Mouse (Mus musculus): ENCODE results near the gene Cenpf. TPM values are rescaled to one million over a fixed set of nuclear protein-coding genes. Genes with fewer than 3 reads are reported as not detected.

Gene Cenpf
- polyA plus RNA-seq, 1 experiment from 2014 or later, result 64.0 TPM

GRCm38 (mm10) chr1:189715915-189716797 is 28.3 kb upstream of the Cenpf start:
- Histone ChIP-seq H3K4me2 (replicated peaks) (no peak overlapping the region), H3K4me1 (peaks cover 11% of the 10 kb centered on the region), H3K9me3 (replicated peaks) (no peaks in the 10 kb centered on the region), H3K36me3 (no peaks in the 10 kb centered on the region), H3K4me3 (replicated peaks) (no peak overlapping the region), H3K27ac (replicated peaks) (no peak overlapping the region), H3K27me3 (no peaks in the 10 kb centered on the region), H3K9ac (no peak overlapping the region)
- 29% methylated on average over 19 of the region's 19 CpGs for WGBS
- 0 out of 2 replicates have a peak, but pooled peaks have one; percentile 29 for ATAC-seq (ENCODE audit: insufficient number of reproducible peaks, low FRiP score, low TSS enrichment, low read depth)

DNA sequence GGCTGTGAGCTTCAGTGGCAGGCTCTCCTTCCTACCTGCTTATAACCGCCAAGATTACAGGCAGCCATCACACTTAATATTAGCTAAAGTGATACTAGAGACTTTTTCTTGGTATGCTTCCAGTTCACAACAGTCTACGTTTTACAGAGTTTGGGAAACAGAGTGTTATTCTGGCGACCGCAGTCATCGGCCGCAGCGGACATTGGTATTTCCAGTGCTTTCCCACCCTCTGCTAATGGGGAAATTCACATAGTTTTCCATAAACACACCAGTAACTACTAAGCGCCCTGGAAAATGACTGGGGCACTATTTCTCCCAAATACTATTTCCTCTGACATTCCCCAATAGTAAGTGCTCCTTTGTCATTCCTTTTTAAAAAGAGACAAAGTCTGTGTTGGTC is 21.1 kb upstream of the Cenpf start:
- no peak overlapping the region for H3K4me2 ChIP-seq (replicated peaks)
- no peak for ATAC-seq (ENCODE audit: insufficient number of reproducible peaks, low FRiP score, low TSS enrichment, low read depth)
- peak overlapping the region; percentile 51; the same call in 1 of the 2 replicates for H3K27ac ChIP-seq (replicated peaks)

DNA sequence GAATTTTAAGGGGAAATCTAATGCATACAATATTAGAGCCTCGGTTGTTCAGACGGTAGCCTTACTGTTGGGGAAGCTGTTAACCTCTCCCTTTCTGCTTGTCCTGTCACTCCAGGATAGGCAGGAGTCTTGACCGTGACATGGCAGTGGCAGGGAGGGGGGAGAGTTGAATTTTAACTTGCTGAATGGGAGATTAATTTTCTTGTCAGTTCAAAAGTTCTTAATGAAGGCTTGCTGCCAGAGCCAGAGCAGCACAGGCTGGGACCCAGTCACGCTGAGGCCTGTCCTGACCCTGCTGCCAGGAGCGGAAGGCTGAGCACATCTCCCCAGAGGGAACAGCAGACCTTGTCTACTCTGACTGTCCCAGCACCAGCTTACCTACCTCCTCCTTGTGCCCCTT is 19.5 kb upstream of the Cenpf start:
- Histone ChIP-seq H3K4me2 (replicated peaks) (no peak overlapping the region), H3K4me1 (peaks cover 40% of the 10 kb centered on the region), H3K9me3 (replicated peaks) (no peaks in the 10 kb centered on the region), H3K27me3 (no peaks in the 10 kb centered on the region), H3K27ac (replicated peaks) (peak overlapping the region; percentile 44; the same call in 1 of the 2 replicates), H3K36me3 (no peaks in the 10 kb centered on the region), H3K4me3 (replicated peaks) (no peak overlapping the region), H3K9ac (no peak overlapping the region)
- 27% methylated on average over 5 of the region's 5 CpGs for WGBS
- no peak for ATAC-seq (ENCODE audit: insufficient number of reproducible peaks, low FRiP score, low TSS enrichment, low read depth)

More for the DNA sequence above, 21.1 kb upstream of the Cenpf start:
- WGBS, result 71% methylated on average over 8 of the region's 8 CpGs
- Histone ChIP-seq H3K4me3 (replicated peaks) (no peak overlapping the region), H3K4me1 (peaks cover 29% of the 10 kb centered on the region), H3K9ac (no peak overlapping the region), H3K36me3 (no peaks in the 10 kb centered on the region), H3K9me3 (replicated peaks) (no peaks in the 10 kb centered on the region), H3K27me3 (no peaks in the 10 kb centered on the region)

DNA sequence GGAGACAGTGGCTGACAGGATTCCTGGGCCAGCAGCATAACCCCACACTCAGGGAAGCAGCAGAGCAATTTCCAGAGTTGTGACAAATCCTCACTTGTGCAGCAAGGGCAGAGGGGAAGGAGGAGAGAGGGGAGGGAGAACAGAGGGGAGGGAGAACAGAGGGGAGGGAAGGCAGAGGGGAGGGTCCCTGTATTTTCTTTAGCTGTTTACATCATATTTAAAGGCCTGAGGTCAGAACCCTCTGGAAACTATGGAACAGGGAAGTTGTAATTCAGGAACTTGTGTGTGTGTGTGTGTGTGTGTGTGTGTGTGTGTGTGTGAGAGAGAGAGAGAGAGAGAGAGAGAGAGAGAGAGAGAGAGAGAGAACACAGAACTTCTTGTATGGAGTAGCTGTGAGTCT is 19.1 kb upstream of the Cenpf start:
- Histone ChIP-seq H3K9ac (no peak overlapping the region), H3K27ac (replicated peaks) (peak overlapping the region; percentile 44; the same call in 1 of the 2 replicates), H3K4me1 (peaks cover 42% of the 10 kb centered on the region), H3K9me3 (replicated peaks) (no peaks in the 10 kb centered on the region), H3K27me3 (no peaks in the 10 kb centered on the region), H3K4me2 (replicated peaks) (no peak overlapping the region), H3K4me3 (replicated peaks) (no peak overlapping the region), H3K36me3 (no peaks in the 10 kb centered on the region)
- no peak for ATAC-seq (ENCODE audit: insufficient number of reproducible peaks, low FRiP score, low TSS enrichment, low read depth)

DNA sequence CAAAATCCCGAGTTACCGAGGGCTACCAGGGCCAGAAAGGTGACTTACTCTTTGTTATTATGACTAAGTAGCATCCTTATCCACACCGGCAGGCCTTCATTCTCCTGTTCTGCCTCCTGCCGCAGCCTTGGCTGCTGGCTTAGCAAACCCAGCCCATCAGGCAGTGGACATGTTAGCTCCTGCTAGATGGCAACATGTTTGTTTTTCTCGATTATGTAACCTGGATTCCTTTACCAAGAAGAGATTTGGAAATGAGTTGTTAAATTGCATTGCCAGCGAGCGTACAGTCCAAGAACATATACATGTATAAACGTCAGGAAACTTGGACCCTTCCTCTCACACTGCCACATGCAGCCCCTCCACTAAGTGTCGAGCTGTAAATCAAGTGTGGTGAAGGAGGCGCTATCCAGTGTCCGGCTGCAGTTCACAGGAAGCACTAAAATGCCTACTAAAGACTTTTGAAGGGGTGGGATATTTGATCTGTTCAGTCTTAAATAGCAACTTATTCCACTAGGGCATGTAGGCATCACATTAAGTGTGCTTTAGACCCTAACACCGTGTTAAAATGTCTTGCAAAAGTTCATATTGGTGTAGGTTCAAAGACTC is 18.3 kb upstream of the Cenpf start:
- WGBS, result 59% methylated on average over 12 of the region's 12 CpGs
- H3K4me1 ChIP-seq, result peaks cover 49% of the 10 kb centered on the region

DNA sequence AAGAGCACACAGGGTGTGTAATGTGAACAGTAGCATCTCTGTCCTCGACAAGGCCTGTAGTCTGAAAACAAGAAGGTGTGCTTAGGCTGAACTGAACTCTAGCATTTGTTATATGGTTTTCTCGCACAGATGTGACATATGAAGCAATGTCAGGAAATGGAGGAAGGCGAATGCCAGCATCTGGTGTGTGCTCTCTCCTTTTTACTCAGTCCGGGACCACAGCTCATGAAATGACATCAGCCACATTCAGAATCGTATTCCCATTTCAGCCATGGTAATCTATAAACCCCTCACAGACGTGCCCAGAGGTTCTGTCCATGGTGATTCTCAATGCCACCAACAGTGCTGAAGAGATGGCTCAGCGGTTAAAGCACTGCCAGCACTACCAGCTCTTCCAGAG is 15.7 kb upstream of the Cenpf start:
- peaks cover 45% of the 10 kb centered on the region for H3K4me1 ChIP-seq
- H3K9ac ChIP-seq, result no peak overlapping the region
- no peaks in the 10 kb centered on the region for H3K36me3 ChIP-seq
- H3K4me3 ChIP-seq (replicated peaks), result no peak overlapping the region
- no peaks in the 10 kb centered on the region for H3K27me3 ChIP-seq
- 50% methylated on average over 7 of the region's 7 CpGs for WGBS
- ATAC-seq (ENCODE audit: insufficient number of reproducible peaks, low FRiP score, low TSS enrichment, low read depth), result no peak
- H3K27ac ChIP-seq (replicated peaks), result no peak overlapping the region
- H3K9me3 ChIP-seq (replicated peaks), result no peaks in the 10 kb centered on the region
- no peak overlapping the region for H3K4me2 ChIP-seq (replicated peaks)

More for the DNA sequence above, 18.3 kb upstream of the Cenpf start:
- ATAC-seq (ENCODE audit: insufficient number of reproducible peaks, low FRiP score, low TSS enrichment, low read depth), result no peak
- H3K4me3 ChIP-seq (replicated peaks), result no peak overlapping the region
- H3K9me3 ChIP-seq (replicated peaks), result no peaks in the 10 kb centered on the region
- no peaks in the 10 kb centered on the region for H3K36me3 ChIP-seq
- H3K4me2 ChIP-seq (replicated peaks), result no peak overlapping the region
- H3K9ac ChIP-seq, result no peak overlapping the region
- H3K27me3 ChIP-seq, result no peaks in the 10 kb centered on the region
- peak overlapping the region; percentile 63 for H3K27ac ChIP-seq (replicated peaks)

DNA sequence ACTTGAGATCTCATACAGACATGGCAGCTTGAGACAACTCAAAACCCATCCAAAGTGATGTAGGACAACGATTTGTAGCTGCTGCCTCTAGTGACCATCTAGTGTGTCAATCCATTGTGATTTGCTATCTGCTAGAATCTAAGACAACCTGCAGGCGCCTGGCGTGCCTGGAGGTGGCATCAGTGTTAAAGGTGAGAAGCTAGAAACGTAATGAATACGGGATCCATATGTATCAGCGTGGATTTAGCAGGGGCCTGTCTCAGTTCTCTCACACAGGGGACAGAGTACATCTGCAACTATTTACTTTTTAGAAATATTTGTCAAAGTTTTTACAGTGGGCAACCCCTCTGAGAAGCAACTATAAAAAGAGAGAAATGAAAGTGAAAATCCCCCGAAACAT is 15.3 kb upstream of the Cenpf start:
- Histone ChIP-seq H3K4me3 (replicated peaks) (no peak overlapping the region), H3K27me3 (no peaks in the 10 kb centered on the region), H3K9me3 (replicated peaks) (no peaks in the 10 kb centered on the region), H3K9ac (no peak overlapping the region), H3K36me3 (no peaks in the 10 kb centered on the region), H3K4me1 (peaks cover 45% of the 10 kb centered on the region), H3K27ac (replicated peaks) (no peak overlapping the region), H3K4me2 (replicated peaks) (no peak overlapping the region)
- 27% methylated on average over 7 of the region's 7 CpGs for WGBS
- no peak for ATAC-seq (ENCODE audit: insufficient number of reproducible peaks, low FRiP score, low TSS enrichment, low read depth)

DNA sequence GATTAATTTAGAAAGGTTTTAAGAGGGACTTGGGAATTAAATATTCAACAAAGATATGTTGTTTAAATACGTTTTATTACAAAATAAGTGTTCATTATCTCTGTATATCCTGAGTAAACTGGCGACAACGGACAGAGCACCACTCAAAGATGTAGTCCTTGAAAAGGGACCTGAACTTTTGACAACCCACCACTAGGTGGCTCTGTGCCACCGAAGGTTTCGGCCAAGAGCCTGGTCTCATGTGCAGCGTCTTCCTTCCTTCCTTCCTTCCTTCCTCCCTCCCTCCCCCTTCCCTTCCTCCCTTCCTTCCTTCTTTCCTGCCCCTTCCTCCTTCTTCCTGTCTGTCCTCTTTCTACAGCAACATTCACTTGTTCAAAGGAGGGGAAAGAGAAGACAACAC is 13.1 kb upstream of the Cenpf start:
- WGBS, result 3% methylated on average over 6 of the region's 6 CpGs
- Histone ChIP-seq H3K27me3 (no peaks in the 10 kb centered on the region), H3K4me1 (peaks cover 25% of the 10 kb centered on the region), H3K4me2 (replicated peaks) (no peak overlapping the region), H3K9ac (no peak overlapping the region), H3K9me3 (replicated peaks) (no peaks in the 10 kb centered on the region), H3K4me3 (replicated peaks) (no peak overlapping the region), H3K36me3 (no peaks in the 10 kb centered on the region), H3K27ac (replicated peaks) (0 out of 2 replicates have a peak overlapping the region, but pooled peaks have one; percentile 19)
- 0 out of 2 replicates have a peak, but pooled peaks have one; percentile 67 for ATAC-seq (ENCODE audit: insufficient number of reproducible peaks, low FRiP score, low TSS enrichment, low read depth)

- Histone ChIP-seq H3K4me2 (replicated peaks) (no peak overlapping the region), H3K27me3 (no peaks in the 10 kb centered on the region), H3K4me1 (peaks cover 20% of the 10 kb centered on the region; the same call in 1 of the 2 replicates), H3K27ac (replicated peaks) (no peak overlapping the region), H3K9ac (no peak overlapping the region), H3K4me3 (replicated peaks) (no peak overlapping the region), H3K9me3 (replicated peaks) (no peaks in the 10 kb centered on the region), H3K36me3 (no peaks in the 10 kb centered on the region)
- 79% methylated on average over 6 of the region's 6 CpGs for WGBS
- ATAC-seq (ENCODE audit: insufficient number of reproducible peaks, low FRiP score, low TSS enrichment, low read depth), result no peak
Measured at GRCm38 (mm10) chr1:189700186-189700585, 12.3 kb upstream of the Cenpf start.

- 69% methylated on average over 4 of the region's 4 CpGs for WGBS
- H3K4me2 ChIP-seq (replicated peaks), result no peak overlapping the region
- H3K27me3 ChIP-seq, result no peaks in the 10 kb centered on the region
- H3K4me3 ChIP-seq (replicated peaks), result no peak overlapping the region
- no peaks in the 10 kb centered on the region for H3K36me3 ChIP-seq
- no peak overlapping the region for H3K9ac ChIP-seq
- H3K9me3 ChIP-seq (replicated peaks), result no peaks in the 10 kb centered on the region
- peaks cover 19% of the 10 kb centered on the region; the same call in 1 of the 2 replicates for H3K4me1 ChIP-seq
- no peak for ATAC-seq (ENCODE audit: insufficient number of reproducible peaks, low FRiP score, low TSS enrichment, low read depth)
- no peak overlapping the region for H3K27ac ChIP-seq (replicated peaks)
Measured at GRCm38 (mm10) chr1:189698416-189698815, 10.5 kb upstream of the Cenpf start.

GRCm38 (mm10) chr1:189695321-189695720 is 7.4 kb upstream of the Cenpf start:
- no peaks in the 10 kb centered on the region for H3K27me3 ChIP-seq
- no peak overlapping the region for H3K4me3 ChIP-seq (replicated peaks)
- no peaks in the 10 kb centered on the region for H3K36me3 ChIP-seq
- ATAC-seq (ENCODE audit: insufficient number of reproducible peaks, low FRiP score, low TSS enrichment, low read depth), result no peak
- H3K9me3 ChIP-seq (replicated peaks), result no peaks in the 10 kb centered on the region
- H3K27ac ChIP-seq (replicated peaks), result no peak overlapping the region
- no peak overlapping the region for H3K9ac ChIP-seq
- H3K4me1 ChIP-seq, result no peaks in the 10 kb centered on the region
- H3K4me2 ChIP-seq (replicated peaks), result no peak overlapping the region
